9 mouse cellular contexts compared by ENCODE assay signal in the genomic region with DNA sequence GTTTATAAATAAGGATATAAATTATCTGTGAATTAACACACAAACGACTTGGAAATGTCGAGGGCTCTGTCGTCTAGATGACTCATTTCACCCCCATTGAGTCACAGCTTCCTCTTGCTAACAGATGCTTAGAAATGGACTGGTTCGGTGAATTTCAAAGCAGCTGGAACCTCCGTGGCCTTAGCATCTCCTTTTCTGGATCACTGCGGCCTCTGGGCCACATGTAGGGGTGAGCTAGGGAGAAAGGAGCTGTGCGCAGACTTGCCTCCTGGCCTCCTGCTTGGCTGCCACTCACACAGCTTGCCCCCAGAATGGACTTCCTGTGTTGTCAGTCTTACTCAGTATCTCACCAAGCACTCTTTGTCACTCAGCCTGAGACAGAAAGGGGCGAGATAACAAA. TPM values are rescaled to one million over a fixed set of nuclear protein-coding genes. Genes with fewer than 3 reads are reported as not detected.
DNase-seq lines count a peak whose midpoint lies in the region; ATAC-seq and TF ChIP-seq lines count a peak whose summit lies in the region.
"Had no signal": no experiment of that assay in that cellular context is flagged by ENCODE, and none has a peak within 500 bp of the region (broad histone marks: within the 10 kb centered on the region; RNA-seq: fewer than 3 reads in every experiment).

No protein-coding gene starts in this region.

- H3K4me1 ChIP-seq in midbrain, embryonic 11.5 days (ENCODE audit: control insufficient read depth, insufficient read depth, low read length) = peaks cover 13% of the 10 kb centered on the region
- H3K4me1 ChIP-seq in midbrain, embryonic 13.5 days (replicated peaks) = peaks cover 16% of the 10 kb centered on the region
- H3K4me1 ChIP-seq in hindbrain, embryonic 14.5 days (replicated peaks; ENCODE audit: control insufficient read depth, insufficient read depth, low read length) = peaks cover 9% of the 10 kb centered on the region

- ATAC-seq in midbrain, embryonic 11.5 days (ENCODE audit: low FRiP score) = no peak; the same call in 1 of the 2 replicates
- ATAC-seq in midbrain, embryonic 13.5 days = no peak
- 0 out of 2 replicates have a peak, but pooled peaks have one; percentile 7 for ATAC-seq in hindbrain, embryonic 14.5 days (ENCODE audit: low FRiP score)

- intact Hi-C loops in left cerebral cortex, adult 2 months (cut with DNase I) = loop anchor here (2.0 to 5.0 kb wide), 2 partner anchors 24 to 611 kb away; no protein-coding TSS in a partner anchor

- H3K4me2 ChIP-seq in midbrain, embryonic 11.5 days = no peak overlapping the region
- H3K4me2 ChIP-seq in midbrain, embryonic 13.5 days (replicated peaks) = no peak overlapping the region
- H3K4me2 ChIP-seq in hindbrain, embryonic 14.5 days (replicated peaks) = no peak overlapping the region
- H3K4me2 ChIP-seq: embryonic facial prominence, embryonic 13.5 days had no signal

- no peaks in the 10 kb centered on the region; the same call in 1 of the 2 replicates for H3K27me3 ChIP-seq in midbrain, embryonic 11.5 days (ENCODE audit: control insufficient read depth, insufficient read depth, low read length)
- peaks cover 19% of the 10 kb centered on the region for H3K27me3 ChIP-seq in midbrain, embryonic 13.5 days
- no peaks in the 10 kb centered on the region for H3K27me3 ChIP-seq in hindbrain, embryonic 14.5 days (ENCODE audit: control insufficient read depth, insufficient read depth, low read length)
- H3K27me3 ChIP-seq: embryonic facial prominence, embryonic 13.5 days had no signal

- H3K9me3 ChIP-seq in midbrain, embryonic 11.5 days (ENCODE audit: control insufficient read depth, low read length) = no peaks in the 10 kb centered on the region
- no peaks in the 10 kb centered on the region for H3K9me3 ChIP-seq in midbrain, embryonic 13.5 days
- no peaks in the 10 kb centered on the region for H3K9me3 ChIP-seq in hindbrain, embryonic 14.5 days (ENCODE audit: control insufficient read depth, low read length)
- H3K9me3 ChIP-seq: embryonic facial prominence, embryonic 13.5 days had no signal

- H3K36me3 ChIP-seq in midbrain, embryonic 11.5 days (ENCODE audit: control insufficient read depth, insufficient read depth, low read length) = no peaks in the 10 kb centered on the region
- H3K36me3 ChIP-seq in midbrain, embryonic 13.5 days = no peaks in the 10 kb centered on the region
- no peaks in the 10 kb centered on the region for H3K36me3 ChIP-seq in hindbrain, embryonic 14.5 days (replicated peaks; ENCODE audit: control insufficient read depth, insufficient read depth)
- H3K36me3 ChIP-seq: embryonic facial prominence, embryonic 13.5 days had no signal

- peak overlapping the region; percentile 3; the same call in 1 of the 2 replicates for H3K27ac ChIP-seq in midbrain, embryonic 11.5 days (ENCODE audit: low read depth, low read length)
- no peak overlapping the region; the same call in 1 of the 2 replicates for H3K27ac ChIP-seq in midbrain, embryonic 13.5 days
- no peak overlapping the region for H3K27ac ChIP-seq in hindbrain, embryonic 14.5 days
- no peak overlapping the region for H3K27ac ChIP-seq in left cerebral cortex, adult 2 months
- H3K27ac ChIP-seq: embryonic facial prominence, embryonic 13.5 days had no signal

- H3K4me3 ChIP-seq in midbrain, embryonic 11.5 days (ENCODE audit: low read depth, low read length) = no peak overlapping the region
- H3K4me3 ChIP-seq in midbrain, embryonic 13.5 days (replicated peaks) = no peak overlapping the region
- no peak overlapping the region for H3K4me3 ChIP-seq in hindbrain, embryonic 14.5 days (replicated peaks; ENCODE audit: low read length)
- no peak overlapping the region for H3K4me3 ChIP-seq in left cerebral cortex, adult 2 months
- H3K4me3 ChIP-seq: embryonic facial prominence, embryonic 13.5 days had no signal

- DNase-seq in midbrain, embryonic 11.5 days (ENCODE audit: low spot score, missing footprints) = peak; percentile 90
- peak; percentile 58 for DNase-seq in c-Kit-positive CD71-negative TER-119-negative erythroid progenitor cells, embryonic 14.5 days (ENCODE audit: low read depth)
- DNase-seq in hindbrain, embryonic 14.5 days (ENCODE audit: low spot score) = no peak
- peak; percentile 31 for DNase-seq in retina, postnatal 1 day
- DNase-seq in left cerebral cortex, adult 2 months (ENCODE audit: extremely low spot score in 1 of 2, low spot score in 2 of 2) = no peak
- no peak for DNase-seq in frontal cortex, postnatal 10 days (ENCODE audit: low spot score in 2 of 2)
- DNase-seq in cerebellum, postnatal 25 days = no peak

- TF ChIP-seq CTCF in left cerebral cortex, adult 2 months (IDR thresholded peaks at IDR 0.05) = no peak

- H3K9ac ChIP-seq in midbrain, embryonic 11.5 days (ENCODE audit: low read length) = no peak overlapping the region
- H3K9ac ChIP-seq in midbrain, embryonic 13.5 days (replicated peaks) = no peak overlapping the region
- H3K9ac ChIP-seq in hindbrain, embryonic 14.5 days = no peak overlapping the region
- H3K9ac ChIP-seq: embryonic facial prominence, embryonic 13.5 days had no signal

- WGBS in midbrain, embryonic 11.5 days = 16% methylated on average over 8 of the region's 8 CpGs
- 20% methylated on average over 8 of the region's 8 CpGs for WGBS in midbrain, embryonic 13.5 days
- 9% methylated on average over 8 of the region's 8 CpGs for WGBS in hindbrain, embryonic 14.5 days

RNA-seq across cellular contexts. Expression of gene Spry2, which starts 26.3 kb away (rescaled TPM):
- 27.0 and 28.0 TPM in 2 replicates for polyA plus RNA-seq in midbrain, embryonic 11.5 days (2014; fragmentation: Nextera tagmentation; extraction: Ambion mirVana)
- polyA plus RNA-seq in midbrain, embryonic 13.5 days (2015; fragmentation: Nextera tagmentation; extraction: Ambion mirVana) = 26.9 and 38.6 TPM in 2 replicates
- polyA plus RNA-seq in hindbrain, embryonic 14.5 days (2014; fragmentation: Nextera tagmentation; extraction: Ambion mirVana) = 35.0 and 37.5 TPM in 2 replicates
- 100 to 1,000 TPM in 1 of 2 experiments, 10 to 100 TPM in 1; 96.2 to 102 TPM for total RNA-seq in left cerebral cortex, adult 2 months (2021)

Comparison
In these comparisons a context has a peak if more than half of its experiments do, and no peak if none do; other contexts are left out.
1. DNase-seq: peak in midbrain, embryonic 11.5 days (single experiment), c-Kit-positive CD71-negative TER-119-negative erythroid progenitor cells, embryonic 14.5 days (single experiment) and retina, postnatal 1 day (single experiment); none in hindbrain, embryonic 14.5 days (single experiment), left cerebral cortex, adult 2 months (0 of 2), frontal cortex, postnatal 10 days (0 of 2) and cerebellum, postnatal 25 days (0 of 2).